Mouse (Mus musculus): ENCODE data around the gene Ugp2. TPM values are rescaled to one million over a fixed set of nuclear protein-coding genes. Genes with fewer than 3 reads are reported as not detected.
A peak's percentile ranks its signal among the peaks of the same experiment; 100 is the strongest.

Ugp2 gene
- total and polyA plus RNA-seq, 3 experiments, result 5.9 to 6.3 TPM; not detected in 1

DNA sequence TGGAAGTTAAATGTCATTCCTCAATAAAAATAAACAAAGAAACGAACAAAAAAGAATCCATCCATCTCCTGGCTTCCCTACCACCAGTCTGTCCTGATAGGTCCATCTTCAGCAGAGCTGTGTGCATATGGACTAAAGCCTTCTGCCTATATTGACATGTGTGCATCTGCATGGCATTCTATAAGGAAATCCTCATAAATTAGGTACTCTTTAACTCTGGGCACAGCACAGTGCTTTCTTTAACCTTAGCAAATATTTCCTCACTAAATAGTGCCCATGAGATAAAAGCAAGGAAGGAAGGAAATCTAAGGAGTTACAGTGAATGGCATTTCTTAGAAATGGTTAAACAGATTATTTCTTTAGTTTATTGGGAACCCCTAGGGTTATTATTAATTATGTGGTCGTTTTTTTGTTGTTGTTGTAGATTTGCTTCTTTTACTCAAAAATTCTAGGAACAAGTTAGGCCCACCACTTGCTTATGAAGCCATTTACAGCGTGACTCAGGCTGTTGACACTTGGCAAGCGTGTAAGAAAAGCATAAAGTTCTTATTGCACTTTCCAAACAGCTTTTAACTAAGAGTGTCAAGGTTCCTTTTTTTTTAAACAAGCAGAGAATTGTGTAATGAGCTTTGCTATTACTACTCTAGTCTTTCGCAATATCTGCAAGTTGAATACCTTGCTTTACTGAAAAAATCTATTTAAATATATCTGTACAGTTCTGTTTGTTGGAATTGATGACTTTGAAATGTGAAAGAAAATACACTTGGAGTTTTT lies 31.7 kb upstream of the Ugp2 start:
- Histone ChIP-seq H3K79me2 (ENCODE audit: control insufficient read depth, insufficient read depth, low read length, poor library complexity) (no peaks in the 10 kb centered on the region), H3K9me3 (replicated peaks; ENCODE audit: insufficient read depth, low read length) (no peaks in the 10 kb centered on the region), H3K4me1 (ENCODE audit: control insufficient read depth in 1 of 2, insufficient read depth in 2 of 2, low read length in 2 of 2) (no peaks in the 10 kb centered on the region; a peak in 1 of 4 replicates), H3K27ac (ENCODE audit: control insufficient read depth, low read depth, low read length) (no peak overlapping the region), H3K36me3 (ENCODE audit: control insufficient read depth in 1 of 2, insufficient read depth in 2 of 2, low read length in 2 of 2) (no peaks in the 10 kb centered on the region), H3K4me3 (ENCODE audit: control insufficient read depth in 1 of 2, insufficient read depth in 1 of 2, low read depth in 2 of 2, low read length in 2 of 2) (no peak overlapping the region), H3K27me3 (ENCODE audit: control insufficient read depth in 1 of 2, insufficient read depth in 2 of 2, low read length in 2 of 2) (no peaks in the 10 kb centered on the region), H3K9ac (ENCODE audit: control insufficient read depth, low read depth, low read length, poor library complexity, severe bottlenecking) (no peak overlapping the region)
- no peak for DNase-seq (ENCODE audit: low read depth, low spot score)
- TF ChIP-seq E2F4 (IDR thresholded peaks at IDR 0.05; ENCODE audit: borderline replicate concordance, low read depth, low read length) (no peak), ETS1 (IDR thresholded peaks at IDR 0.05; ENCODE audit: low read depth, low read length) (no peak), RCOR1 (IDR thresholded peaks at IDR 0.05; ENCODE audit: low read depth, low read length) (no peak), NELFE (IDR thresholded peaks at IDR 0.05; ENCODE audit: low read depth, low read length) (no peak), TCF12 (IDR thresholded peaks at IDR 0.05; ENCODE audit: low read depth, low read length) (no peak), UBTF (IDR thresholded peaks at IDR 0.05; ENCODE audit: borderline replicate concordance, insufficient read depth, low read depth, low read length) (no peak)

DNA sequence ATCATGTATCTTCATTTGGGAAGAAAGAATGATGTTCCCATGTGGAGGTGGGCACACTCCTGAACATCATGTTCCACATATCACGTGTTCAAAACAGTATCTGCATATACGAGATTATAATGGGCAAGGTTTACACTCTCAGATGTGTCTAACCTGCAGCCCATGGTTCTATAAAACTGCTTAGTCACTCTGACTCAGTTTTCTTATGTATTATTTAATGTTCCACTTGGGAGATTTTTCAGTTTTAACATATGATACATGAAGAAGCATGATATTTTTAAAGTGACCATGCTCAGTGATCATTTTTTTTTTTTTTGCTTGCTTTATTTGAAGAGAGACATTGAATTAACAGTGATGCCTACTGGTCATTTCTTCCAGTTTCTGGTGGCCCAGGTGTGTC lies 30.2 kb upstream of the Ugp2 start:
- DNase-seq (ENCODE audit: low read depth, low spot score), result peak; percentile 27
- no peaks in the 10 kb centered on the region for H3K27me3 ChIP-seq (ENCODE audit: control insufficient read depth in 1 of 2, insufficient read depth in 2 of 2, low read length in 2 of 2)
- H3K36me3 ChIP-seq (ENCODE audit: control insufficient read depth in 1 of 2, insufficient read depth in 2 of 2, low read length in 2 of 2), result no peaks in the 10 kb centered on the region
- H3K79me2 ChIP-seq (ENCODE audit: control insufficient read depth, insufficient read depth, low read length, poor library complexity), result no peaks in the 10 kb centered on the region
- H3K4me1 ChIP-seq (ENCODE audit: control insufficient read depth in 1 of 2, insufficient read depth in 2 of 2, low read length in 2 of 2), result no peaks in the 10 kb centered on the region; a peak in 1 of 4 replicates
- no peaks in the 10 kb centered on the region for H3K9me3 ChIP-seq (replicated peaks; ENCODE audit: insufficient read depth, low read length)
- H3K27ac ChIP-seq (ENCODE audit: control insufficient read depth, low read depth, low read length), result no peak overlapping the region
- no peak overlapping the region for H3K4me3 ChIP-seq (ENCODE audit: control insufficient read depth in 1 of 2, insufficient read depth in 1 of 2, low read depth in 2 of 2, low read length in 2 of 2)
- no peak overlapping the region for H3K9ac ChIP-seq (ENCODE audit: control insufficient read depth, low read depth, low read length, poor library complexity, severe bottlenecking)
- TF ChIP-seq GABPA (IDR thresholded peaks at IDR 0.05; ENCODE audit: low read depth, low read length), result peak; percentile 71; the same call in 1 of the 2 replicates
- peak; percentile 38; the same call in 1 of the 2 replicates for TF ChIP-seq USF1 (IDR thresholded peaks at IDR 0.05; ENCODE audit: low read depth, low read length)
- no peak for TF ChIP-seq ZKSCAN1 (IDR thresholded peaks at IDR 0.05; ENCODE audit: low read depth, low read length)

DNA sequence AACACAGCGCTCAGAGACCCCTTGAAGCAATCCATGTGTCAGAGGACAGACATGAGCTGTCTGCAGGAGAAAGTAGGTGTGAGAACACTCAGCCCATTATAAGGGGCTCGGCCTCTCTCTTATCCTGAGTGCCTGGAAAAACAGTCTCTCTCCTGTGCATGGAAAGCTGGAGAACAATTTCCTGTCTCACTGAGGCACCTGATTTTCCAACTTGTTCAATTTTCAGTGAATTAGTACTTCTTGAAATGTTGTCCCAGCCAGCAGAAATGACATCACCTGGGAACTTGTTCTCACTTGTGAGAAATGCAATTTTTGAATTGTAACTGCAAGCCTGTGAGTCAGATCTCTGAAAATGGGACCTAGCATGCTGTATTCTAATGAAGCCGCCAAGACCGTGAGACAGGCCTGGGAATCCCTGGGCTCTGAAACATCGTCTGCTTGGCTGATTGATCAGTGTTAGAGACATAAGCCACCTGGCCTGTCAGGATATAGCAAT lies 28.2 kb upstream of the Ugp2 start:
- DNase-seq (ENCODE audit: low read depth, low spot score), result no peak
- Histone ChIP-seq H3K4me3 (ENCODE audit: control insufficient read depth in 1 of 2, insufficient read depth in 1 of 2, low read depth in 2 of 2, low read length in 2 of 2) (no peak overlapping the region), H3K4me1 (ENCODE audit: control insufficient read depth in 1 of 2, insufficient read depth in 2 of 2, low read length in 2 of 2) (no peaks in the 10 kb centered on the region; a peak in 1 of 4 replicates), H3K9me3 (replicated peaks; ENCODE audit: insufficient read depth, low read length) (no peaks in the 10 kb centered on the region), H3K27ac (ENCODE audit: control insufficient read depth, low read depth, low read length) (no peak overlapping the region), H3K36me3 (ENCODE audit: control insufficient read depth in 1 of 2, insufficient read depth in 2 of 2, low read length in 2 of 2) (no peaks in the 10 kb centered on the region), H3K9ac (ENCODE audit: control insufficient read depth, low read depth, low read length, poor library complexity, severe bottlenecking) (no peak overlapping the region), H3K79me2 (ENCODE audit: control insufficient read depth, insufficient read depth, low read length, poor library complexity) (no peaks in the 10 kb centered on the region), H3K27me3 (ENCODE audit: control insufficient read depth in 1 of 2, insufficient read depth in 2 of 2, low read length in 2 of 2) (no peaks in the 10 kb centered on the region)
- TF ChIP-seq E2F4 (IDR thresholded peaks at IDR 0.05; ENCODE audit: borderline replicate concordance, low read depth, low read length) (no peak), CTCF (IDR thresholded peaks at IDR 0.05 in 2 of 3, conservative IDR thresholded peaks at IDR 0.05 in 1 of 3; ENCODE audit: control insufficient read depth in 1 of 3, insufficient read depth in 1 of 3, low read depth in 2 of 3, low read length in 3 of 3, poor library complexity in 1 of 3, severe bottlenecking in 1 of 3) (no peak), TAL1 (IDR thresholded peaks at IDR 0.05; ENCODE audit: low read length) (no peak), MXI1 (IDR thresholded peaks at IDR 0.05; ENCODE audit: low read depth, low read length) (no peak), HCFC1 (IDR thresholded peaks at IDR 0.05; ENCODE audit: low read depth, low read length) (no peak), MYC (IDR thresholded peaks at IDR 0.05; ENCODE audit: low read depth, low read length) (no peak), NRF1 (IDR thresholded peaks at IDR 0.05; ENCODE audit: insufficient read depth, low read depth, low read length, poor library complexity, severe bottlenecking) (no peak)
